Mouse (Mus musculus) kidney, postnatal 0 days (tissue): ENCODE data around the gene Gas6. TPM values are rescaled to one million over a fixed set of nuclear protein-coding genes. Genes with fewer than 3 reads are reported as not detected.

Experiments
- ATAC-seq: fragments of 200-750 bp; cut with Nextera tagmentation; replicated peaks from 2 replicates; pipeline ENCODE4 v1.8.0; 2017; ENCODE audit warnings: low read depth, moderate number of reproducible peaks, moderate TSS enrichment, moderate library complexity; ENCODE audit not compliant: low FRiP score
- DNase-seq: peaks from one replicate; pipeline ENCODE4 v3.0.0-alpha.2; 2016; ENCODE audit warnings: low spot score
- H3K27ac ChIP-seq: fragments of 300-500 bp; sonication (generic); 2 replicates; pipeline ENCODE4 v1.5.1; 2014; ENCODE audit warnings: mild to moderate bottlenecking
- H3K27me3 ChIP-seq: fragments of 300-500 bp; sonication (generic); 2 replicates; pipeline ENCODE4 v1.6.1; 2014; ENCODE audit warnings: low read length, mixed read lengths; ENCODE audit not compliant: insufficient read depth
- H3K36me3 ChIP-seq: fragments of 300-500 bp; sonication (generic); 2 replicates; pipeline ENCODE4 v1.6.1; 2014; ENCODE audit warnings: low read length, mixed read lengths; ENCODE audit not compliant: insufficient read depth
- H3K4me1 ChIP-seq: fragments of 300-500 bp; sonication (generic); replicated peaks from 2 replicates; pipeline ENCODE4 v1.6.1; 2014; ENCODE audit warnings: antibody characterized with exemption, low read length, mixed read lengths; ENCODE audit not compliant: insufficient read depth
- H3K4me2 ChIP-seq: fragments of 300-500 bp; sonication (generic); 2 replicates; pipeline ENCODE4 v1.6.1; 2014; ENCODE audit warnings: mild to moderate bottlenecking, low read length, moderate library complexity, mixed read lengths
- H3K4me3 ChIP-seq: fragments of 300-500 bp; sonication (generic); replicated peaks from 2 replicates; pipeline ENCODE4 v1.5.1; 2014; ENCODE audit warnings: low read depth, low read length
- H3K9ac ChIP-seq: fragments of 300-500 bp; sonication (generic); 2 replicates; pipeline ENCODE4 v1.6.1; 2014; ENCODE audit warnings: low read depth, low read length
- H3K9me3 ChIP-seq: fragments of 300-500 bp; sonication (generic); replicated peaks from 2 replicates; pipeline ENCODE4 v1.6.1; 2016; ENCODE audit warnings: low read length, inconsistent platforms, mixed read lengths
- CTCF ChIP-seq: IDR thresholded peaks from 2 replicates; pipeline ENCODE4 v1.5.1; 2016; ENCODE audit warnings: antibody characterized with exemption, low read depth, mild to moderate bottlenecking, moderate library complexity
- WGBS: fragments of 180-500 bp; shearing (Covaris S2); extraction: QIAGEN DNeasy Blood & Tissue Kit; methylation state at CpG from one replicate; pipeline ENCODE4 v1.1.7; 2014; 5-methylcytosine and 5-hydroxymethylcytosine counted together
- polyA plus RNA-seq: library from polyadenylated mRNA; unstranded; fragments of >200 nt; fragmentation: Nextera tagmentation; extraction: Ambion mirVana; gene quantifications from 2 replicates; pipeline ENCODE4 v1.2.1, GENCODE M21; 2015

The Gas6 gene
- polyA plus RNA-seq, 1 experiment from 2014 or later = 153 TPM

DNA sequence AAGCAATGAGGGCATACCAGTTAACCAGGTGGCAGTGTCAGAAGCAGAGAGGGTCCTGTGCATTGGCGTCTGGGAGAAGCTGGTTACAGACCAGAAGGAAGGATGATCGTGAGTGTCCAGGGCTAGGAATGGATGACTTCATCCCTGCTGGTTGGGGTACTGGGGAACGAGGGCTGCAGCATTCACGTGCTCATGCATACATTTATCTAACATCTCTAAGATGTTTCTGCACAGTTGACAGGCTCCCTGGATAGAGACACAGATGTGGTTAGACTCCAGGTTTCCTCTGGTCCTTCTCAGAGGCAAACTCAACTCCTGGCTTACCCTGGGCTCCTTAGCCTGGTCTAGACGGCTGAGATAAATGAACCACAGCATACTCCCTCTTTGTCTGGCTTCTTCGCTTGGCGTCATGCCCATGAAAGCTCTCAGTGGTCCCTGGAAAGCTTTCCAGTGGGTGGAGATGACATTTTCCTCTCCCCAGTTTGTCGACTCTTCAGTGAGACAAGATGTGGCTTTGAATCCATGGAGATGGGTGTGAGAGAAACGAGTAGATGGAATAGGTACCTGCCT lies 37.4 kb upstream of the Gas6 start:
- TF ChIP-seq CTCF = no peak
- Histone ChIP-seq H3K4me1 (peaks cover 29% of the 10 kb centered on the region), H3K4me2 (no peak overlapping the region), H3K9ac (no peak overlapping the region), H3K9me3 (no peaks in the 10 kb centered on the region), H3K4me3 (no peak overlapping the region), H3K27me3 (no peaks in the 10 kb centered on the region), H3K36me3 (no peaks in the 10 kb centered on the region), H3K27ac (peak overlapping the region; percentile 14; the same call in 1 of the 2 replicates)
- ATAC-seq (no peak), DNase-seq (peak; percentile 37)
- WGBS = 41% methylated on average over 9 of the region's 9 CpGs

DNA sequence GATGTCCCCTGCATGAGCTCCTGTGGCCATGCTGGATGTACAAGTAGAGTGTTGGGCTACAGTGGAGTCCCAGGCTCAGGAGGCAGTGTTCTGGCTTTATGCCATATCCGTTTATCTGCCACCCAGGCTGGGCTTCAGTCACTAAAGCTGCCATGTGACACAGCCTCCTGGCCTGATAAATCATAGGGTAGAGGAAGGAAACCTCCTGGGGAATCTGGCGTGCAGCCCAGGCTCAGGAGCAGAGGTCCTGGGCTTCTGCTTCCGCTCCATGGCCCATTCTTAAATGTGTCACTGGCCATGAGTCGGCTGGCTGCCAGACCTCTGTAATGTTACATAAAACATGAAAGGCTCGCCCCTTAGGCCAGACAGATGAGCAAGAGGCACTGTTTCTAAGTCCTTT lies 36.7 kb upstream of the Gas6 start:
- H3K9ac ChIP-seq = no peak overlapping the region
- no peak overlapping the region for H3K4me3 ChIP-seq
- WGBS = 13% methylated on average over 5 of the region's 5 CpGs
- ATAC-seq = peak; percentile 81
- H3K9me3 ChIP-seq = no peaks in the 10 kb centered on the region
- DNase-seq = peak; percentile 93
- no peak for TF ChIP-seq CTCF
- no peak overlapping the region for H3K4me2 ChIP-seq
- no peaks in the 10 kb centered on the region for H3K27me3 ChIP-seq
- H3K4me1 ChIP-seq = peaks cover 29% of the 10 kb centered on the region
- H3K27ac ChIP-seq = peak overlapping the region; percentile 70; the same call in 1 of the 2 replicates
- H3K36me3 ChIP-seq = no peaks in the 10 kb centered on the region

DNA sequence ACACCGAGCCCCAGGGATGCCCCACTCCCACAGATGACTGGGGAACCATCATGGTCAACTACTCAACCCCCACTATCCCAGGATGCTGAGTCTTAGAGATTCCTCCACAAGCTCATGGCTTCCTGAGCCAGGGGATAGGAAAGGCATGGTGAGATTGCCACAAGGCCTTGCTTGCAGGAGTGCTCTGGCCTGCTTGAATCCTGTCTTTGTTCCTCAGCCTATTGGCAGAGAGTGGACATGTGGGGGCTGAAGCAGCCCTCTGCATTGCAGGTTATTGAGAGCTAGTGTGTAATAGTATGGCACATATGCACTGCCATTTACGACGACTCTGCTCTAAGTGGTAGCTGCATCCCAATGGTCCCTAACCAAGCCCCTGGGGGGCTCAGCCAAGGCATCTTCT lies 36.1 kb upstream of the Gas6 start:
- no peak for ATAC-seq
- 74% methylated on average over 3 of the region's 3 CpGs for WGBS
- Histone ChIP-seq H3K27me3 (no peaks in the 10 kb centered on the region), H3K9ac (no peak overlapping the region), H3K4me2 (no peak overlapping the region), H3K27ac (peak overlapping the region; percentile 70), H3K36me3 (no peaks in the 10 kb centered on the region), H3K9me3 (no peaks in the 10 kb centered on the region), H3K4me3 (no peak overlapping the region), H3K4me1 (peaks cover 29% of the 10 kb centered on the region)
- peak; percentile 8 for DNase-seq
- TF ChIP-seq CTCF = no peak

DNA sequence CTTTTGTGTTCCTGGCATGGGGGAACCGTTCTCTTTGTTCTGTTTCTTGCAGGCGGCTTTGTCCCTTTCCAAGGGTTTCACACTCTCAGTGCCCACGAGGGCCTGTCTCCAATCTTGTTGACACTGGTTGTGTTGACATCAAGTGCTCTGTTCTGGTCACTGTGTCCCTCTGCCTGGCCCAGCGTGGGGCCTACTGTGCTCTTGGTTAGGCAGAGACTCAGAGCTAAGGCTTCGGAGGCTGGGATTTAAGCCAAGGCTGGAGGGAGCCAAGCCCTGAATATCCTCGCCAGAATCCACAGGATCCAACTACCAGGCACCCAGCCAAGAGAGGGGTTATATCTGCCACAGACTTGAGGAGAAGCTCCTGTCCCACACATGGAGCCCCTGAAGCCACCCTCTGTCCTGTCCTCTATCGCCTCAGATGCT lies 35.6 kb upstream of the Gas6 start:
- ATAC-seq (no peak), DNase-seq (peak; percentile 71)
- no peak overlapping the region for H3K9ac ChIP-seq
- no peak overlapping the region for H3K4me2 ChIP-seq
- no peaks in the 10 kb centered on the region for H3K27me3 ChIP-seq
- no peaks in the 10 kb centered on the region for H3K36me3 ChIP-seq
- H3K4me3 ChIP-seq = no peak overlapping the region
- H3K4me1 ChIP-seq = peaks cover 29% of the 10 kb centered on the region
- no peak for TF ChIP-seq CTCF
- 56% methylated on average over 7 of the region's 7 CpGs for WGBS
- H3K27ac ChIP-seq = peak overlapping the region; percentile 70
- H3K9me3 ChIP-seq = no peaks in the 10 kb centered on the region

DNA sequence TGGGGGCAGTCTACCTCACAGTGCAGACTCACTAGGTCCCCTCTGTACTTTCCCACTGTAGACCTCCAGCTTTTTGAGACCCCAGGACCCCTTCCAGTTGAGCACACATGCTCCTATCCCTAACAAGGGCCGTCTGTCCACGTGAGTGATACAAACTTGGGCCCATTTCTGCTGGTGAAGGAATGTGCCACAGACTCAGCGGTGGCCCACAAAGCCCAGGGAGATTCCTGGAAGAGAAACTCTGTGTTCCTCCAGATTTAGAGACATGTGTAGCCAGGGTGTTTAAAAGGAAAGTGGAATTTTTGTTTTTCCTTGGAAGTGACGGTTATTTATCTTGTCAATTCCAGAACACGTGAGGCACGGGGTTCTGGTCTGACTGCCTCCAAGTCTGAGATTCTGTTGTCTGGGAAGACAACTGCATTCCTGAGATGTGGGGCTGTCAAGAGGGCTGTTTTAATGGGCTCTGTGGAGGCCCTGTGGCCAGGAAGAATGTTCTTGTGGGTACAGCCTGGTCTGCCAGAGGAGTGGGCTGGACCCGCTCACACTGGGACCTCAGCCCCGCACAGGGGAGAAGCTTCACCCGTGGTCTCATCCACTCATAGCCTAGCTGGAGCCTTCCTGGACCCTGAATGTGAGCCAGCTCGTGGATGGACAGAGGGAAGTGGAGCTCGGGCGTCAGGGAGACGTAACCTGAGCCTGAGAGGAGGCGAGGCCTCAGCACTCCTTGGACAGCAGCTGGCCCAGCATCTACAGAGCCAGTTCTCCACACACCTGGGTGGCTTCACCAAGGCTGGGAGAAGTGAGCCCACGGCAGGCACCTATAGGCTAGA lies 34.9 kb upstream of the Gas6 start:
- 47% methylated on average over 15 of the region's 15 CpGs for WGBS
- Histone ChIP-seq H3K4me2 (no peak overlapping the region), H3K27ac (no peak overlapping the region; the same call in 1 of the 2 replicates), H3K4me1 (peaks cover 29% of the 10 kb centered on the region), H3K9ac (no peak overlapping the region), H3K4me3 (no peak overlapping the region), H3K9me3 (no peaks in the 10 kb centered on the region), H3K27me3 (no peaks in the 10 kb centered on the region), H3K36me3 (no peaks in the 10 kb centered on the region)
- TF ChIP-seq CTCF = no peak
- ATAC-seq (0 out of 2 replicates have a peak, but pooled peaks have one; percentile 18), DNase-seq (peak; percentile 50)

DNA sequence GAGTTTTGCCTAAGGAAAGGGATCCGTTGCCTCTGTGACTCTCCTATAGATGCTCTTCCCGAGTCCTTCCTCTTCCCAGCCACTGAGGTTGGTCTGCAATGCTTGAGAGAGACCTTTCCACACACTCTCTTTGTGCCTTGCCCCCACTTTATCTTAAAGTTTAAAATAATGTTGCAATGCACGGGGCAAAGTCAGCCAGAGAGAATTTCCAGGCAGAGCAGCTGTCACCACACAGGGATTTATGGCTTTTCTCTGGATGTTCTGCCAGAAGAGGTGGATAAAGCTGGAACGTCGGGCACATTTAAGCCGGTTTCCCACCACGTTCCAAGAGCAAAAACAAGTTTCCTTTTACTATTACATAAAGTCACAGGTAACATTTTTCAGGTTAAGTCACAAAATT lies 27.1 kb upstream of the Gas6 start:
- ATAC-seq (no peak), DNase-seq (peak; percentile 11)
- Histone ChIP-seq H3K27me3 (no peaks in the 10 kb centered on the region), H3K4me1 (no peaks in the 10 kb centered on the region), H3K4me2 (no peak overlapping the region), H3K27ac (no peak overlapping the region), H3K4me3 (no peak overlapping the region), H3K36me3 (no peaks in the 10 kb centered on the region), H3K9ac (no peak overlapping the region), H3K9me3 (no peaks in the 10 kb centered on the region)
- 24% methylated on average over 7 of the region's 7 CpGs for WGBS
- TF ChIP-seq CTCF = no peak
